Mouse (Mus musculus): ENCODE data around the gene Prss56. TPM values are rescaled to one million over a fixed set of nuclear protein-coding genes. Genes with fewer than 3 reads are reported as not detected.
A peak's percentile ranks its signal among the peaks of the same experiment; 100 is the strongest.

The Prss56 gene
- polyA plus RNA-seq, 1 experiment from 2014 or later = 0.58 TPM

DNA sequence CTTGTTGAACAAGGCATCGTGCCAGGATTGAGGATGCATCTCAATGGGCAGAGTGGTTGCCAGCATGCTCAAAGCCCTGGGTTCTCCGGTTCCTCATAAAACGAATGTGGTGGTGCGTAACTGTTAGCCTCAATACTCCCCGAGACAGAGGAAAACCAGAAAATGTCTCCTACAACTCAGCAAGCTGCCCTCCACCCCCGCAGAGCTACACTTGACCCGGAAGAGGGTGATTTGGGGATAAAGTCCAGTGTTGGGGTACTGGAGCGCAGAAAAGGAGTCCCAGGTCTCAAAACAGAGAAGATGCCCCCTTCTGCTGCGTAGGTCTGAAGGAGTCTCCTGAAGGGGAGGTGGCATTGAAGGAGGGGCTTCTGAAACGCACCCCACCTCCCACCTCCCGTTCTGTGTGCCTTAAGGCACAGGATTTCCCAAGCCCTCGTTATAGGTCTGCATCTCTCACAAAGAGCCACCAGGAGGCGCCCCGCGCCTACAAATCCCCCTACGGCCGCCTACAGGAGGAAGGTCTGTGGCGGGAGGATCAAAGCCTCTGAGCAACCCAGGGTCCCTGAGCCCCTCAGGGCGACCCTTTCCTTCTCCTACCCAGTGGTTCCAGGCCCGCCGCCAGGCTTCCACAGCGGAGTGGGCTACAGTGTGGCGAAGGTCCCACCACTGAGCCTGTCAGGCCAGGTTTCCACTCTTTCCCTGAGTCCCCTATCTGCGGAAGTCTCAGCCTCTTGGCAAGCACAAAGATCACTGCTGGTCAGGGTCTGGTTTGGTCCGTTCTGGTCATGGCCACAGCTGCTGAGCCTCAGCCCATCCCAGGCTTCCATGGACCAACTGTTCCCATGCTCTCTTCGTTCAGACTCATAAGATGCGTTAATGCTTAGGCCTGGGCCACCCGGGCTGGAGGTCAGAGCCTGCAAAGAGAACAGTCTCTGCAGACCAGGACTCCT is 8.8 kb upstream of the Prss56 start:
- no peaks in the 10 kb centered on the region for H3K9me3 ChIP-seq (replicated peaks; ENCODE audit: control insufficient read depth, low read length)
- ATAC-seq (peak; percentile 6; the same call in 1 of the 2 replicates), DNase-seq (ENCODE audit: low spot score) (peak; percentile 78)
- H3K27ac ChIP-seq (ENCODE audit: low read depth, low read length) = no peak overlapping the region
- no peaks in the 10 kb centered on the region for H3K36me3 ChIP-seq (ENCODE audit: control insufficient read depth, insufficient read depth, low read length)
- no peak overlapping the region for H3K4me3 ChIP-seq (ENCODE audit: low read depth, low read length)
- 25% methylated on average over 28 of the region's 28 CpGs for WGBS
- no peak overlapping the region for H3K9ac ChIP-seq (ENCODE audit: low read length)
- no peak overlapping the region for H3K4me2 ChIP-seq (ENCODE audit: low read length)
- H3K4me1 ChIP-seq (ENCODE audit: control insufficient read depth, insufficient read depth, low read length) = peaks cover 13% of the 10 kb centered on the region
- H3K27me3 ChIP-seq (replicated peaks; ENCODE audit: control insufficient read depth, insufficient read depth, low read length) = no peaks in the 10 kb centered on the region

DNA sequence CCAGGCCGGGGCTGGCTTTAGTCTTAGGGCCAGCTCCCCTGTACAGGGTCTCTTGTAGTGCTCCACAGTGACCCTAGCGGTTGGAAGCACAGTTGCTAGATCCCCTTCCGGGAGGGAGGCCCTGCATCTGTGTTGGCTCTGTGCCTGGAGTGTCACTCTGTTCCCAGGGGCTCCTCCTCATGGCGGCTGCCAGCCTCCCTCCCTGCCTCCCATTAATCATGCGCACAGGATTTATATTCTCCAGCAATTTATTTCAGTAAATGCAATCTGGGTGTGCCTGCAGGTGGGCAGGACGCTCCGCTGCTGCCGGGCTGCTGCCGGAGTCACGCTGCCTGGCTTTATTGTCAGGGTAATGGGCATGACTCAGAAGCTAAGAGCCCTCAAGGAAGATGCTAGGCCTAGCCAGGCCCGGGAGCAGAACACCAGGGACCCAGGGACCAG is 7.2 kb upstream of the Prss56 start:
- Histone ChIP-seq H3K27me3 (replicated peaks; ENCODE audit: control insufficient read depth, insufficient read depth, low read length) (no peaks in the 10 kb centered on the region), H3K36me3 (ENCODE audit: control insufficient read depth, insufficient read depth, low read length) (no peaks in the 10 kb centered on the region), H3K4me2 (ENCODE audit: low read length) (peak overlapping the region; percentile 18; the same call in 1 of the 2 replicates), H3K9ac (ENCODE audit: low read length) (no peak overlapping the region), H3K4me3 (ENCODE audit: low read depth, low read length) (no peak overlapping the region), H3K27ac (ENCODE audit: low read depth, low read length) (peak overlapping the region; percentile 53; the same call in 1 of the 2 replicates), H3K4me1 (ENCODE audit: control insufficient read depth, insufficient read depth, low read length) (peaks cover 4% of the 10 kb centered on the region; the same call in 1 of the 2 replicates), H3K9me3 (replicated peaks; ENCODE audit: control insufficient read depth, low read length) (no peaks in the 10 kb centered on the region)
- peak; percentile 95 for DNase-seq (ENCODE audit: low spot score)
- ATAC-seq = peak; percentile 92
- WGBS = 5% methylated on average over 11 of the region's 11 CpGs

DNA sequence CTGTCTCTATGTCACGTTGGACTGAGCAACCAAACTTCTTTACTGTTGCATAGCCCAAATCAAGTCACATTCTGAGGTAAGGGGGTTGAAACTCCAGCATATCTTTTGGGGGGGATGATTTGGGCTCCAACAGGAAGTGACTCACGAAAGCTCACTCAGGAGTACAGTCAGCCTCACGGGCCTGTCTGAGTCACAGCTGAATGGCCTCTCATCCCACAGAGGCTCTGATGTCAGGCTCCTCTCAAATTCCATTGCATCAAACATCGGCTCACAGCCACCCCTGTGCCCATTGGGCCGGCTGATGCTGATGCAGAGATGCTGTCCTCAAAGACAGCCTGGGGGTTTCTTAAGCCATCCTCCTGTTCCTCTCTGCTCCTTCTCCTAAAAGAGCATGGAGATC is 2.2 kb upstream of the Prss56 start:
- Histone ChIP-seq H3K4me2 (ENCODE audit: low read length) (no peak overlapping the region), H3K9me3 (replicated peaks; ENCODE audit: control insufficient read depth, low read length) (no peaks in the 10 kb centered on the region), H3K4me1 (ENCODE audit: control insufficient read depth, insufficient read depth, low read length) (peaks cover 5% of the 10 kb centered on the region; the same call in 1 of the 2 replicates), H3K4me3 (ENCODE audit: low read depth, low read length) (no peak overlapping the region), H3K27ac (ENCODE audit: low read depth, low read length) (no peak overlapping the region), H3K9ac (ENCODE audit: low read length) (no peak overlapping the region), H3K36me3 (ENCODE audit: control insufficient read depth, insufficient read depth, low read length) (no peaks in the 10 kb centered on the region), H3K27me3 (replicated peaks; ENCODE audit: control insufficient read depth, insufficient read depth, low read length) (peaks cover 9% of the 10 kb centered on the region)
- 58% methylated on average over 5 of the region's 5 CpGs for WGBS
- DNase-seq (ENCODE audit: low spot score) = no peak
- no peak for ATAC-seq

DNA sequence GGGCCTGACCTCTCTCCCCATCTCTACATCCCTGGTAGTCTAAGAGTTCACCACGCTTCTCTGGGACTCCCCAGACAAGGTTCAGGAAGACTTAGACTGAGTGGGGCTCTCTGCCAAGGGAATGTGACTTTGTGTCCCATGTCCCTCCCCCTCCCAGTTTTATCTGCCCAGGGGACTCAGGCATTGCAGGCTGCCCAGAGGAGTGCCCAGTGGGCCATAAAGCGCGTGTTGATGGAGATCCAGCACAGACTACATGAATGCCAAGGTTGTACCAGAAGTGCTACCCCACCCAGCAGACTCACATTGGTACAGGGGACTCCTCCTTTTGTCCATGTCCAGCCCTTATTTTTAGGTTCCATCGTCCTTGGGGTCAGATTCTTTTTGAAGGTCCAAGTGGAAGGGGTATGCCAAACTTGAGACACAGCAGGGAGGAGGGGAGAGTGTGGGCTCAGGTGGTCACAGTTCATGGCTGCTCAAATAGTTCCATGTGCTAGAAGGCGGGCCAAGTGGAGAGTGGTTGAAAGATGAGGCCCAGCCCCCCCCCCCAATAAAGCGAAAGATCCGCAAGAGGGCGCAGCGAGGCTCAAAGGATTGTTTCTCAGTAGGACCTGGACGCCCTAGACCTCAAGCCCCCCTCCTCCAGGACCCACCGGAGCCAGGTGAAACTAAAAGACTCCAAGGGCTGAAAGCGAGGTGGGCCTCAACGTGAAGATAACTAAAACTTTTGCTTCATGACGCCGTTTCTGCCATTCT is 1.1 kb downstream of the Prss56 start:
- WGBS = 34% methylated on average over 15 of the region's 15 CpGs
- no peak for ATAC-seq

DNA sequence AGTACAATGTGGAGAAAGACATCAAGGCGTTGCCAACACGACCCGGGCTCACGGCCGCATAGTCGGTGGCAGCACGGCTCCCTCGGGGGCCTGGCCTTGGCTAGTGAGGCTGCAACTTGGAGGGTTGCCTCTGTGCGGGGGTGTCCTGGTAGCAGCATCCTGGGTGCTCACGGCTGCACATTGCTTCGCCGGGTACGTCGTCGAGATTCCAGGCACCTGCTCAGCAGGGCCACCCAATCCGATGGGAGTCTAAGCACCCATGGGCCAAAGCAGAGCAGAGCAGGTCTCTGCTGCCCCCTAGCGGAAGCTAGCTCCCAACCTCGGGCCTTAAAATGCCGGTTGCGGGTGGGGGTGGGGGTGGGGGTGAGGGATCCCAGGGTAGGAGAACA is 1.6 kb downstream of the Prss56 start:
- Histone ChIP-seq H3K4me3 (ENCODE audit: low read depth, low read length) (no peak overlapping the region), H3K9ac (ENCODE audit: low read length) (no peak overlapping the region), H3K27me3 (replicated peaks; ENCODE audit: control insufficient read depth, insufficient read depth, low read length) (peaks cover 21% of the 10 kb centered on the region), H3K4me2 (ENCODE audit: low read length) (peak overlapping the region; percentile 33), H3K27ac (ENCODE audit: low read depth, low read length) (no peak overlapping the region), H3K9me3 (replicated peaks; ENCODE audit: control insufficient read depth, low read length) (no peaks in the 10 kb centered on the region), H3K4me1 (ENCODE audit: control insufficient read depth, insufficient read depth, low read length) (0 out of 2 replicates have a peak, but pooled peaks cover 2% of the 10 kb centered on the region), H3K36me3 (ENCODE audit: control insufficient read depth, insufficient read depth, low read length) (no peaks in the 10 kb centered on the region)
- DNase-seq (ENCODE audit: low spot score) = peak; percentile 81
- WGBS = 10% methylated on average over 20 of the region's 20 CpGs
- peak; percentile 62 for ATAC-seq

More for the DNA sequence above, 1.1 kb downstream of the Prss56 start:
- Histone ChIP-seq H3K4me2 (ENCODE audit: low read length) (peak overlapping the region; percentile 33), H3K36me3 (ENCODE audit: control insufficient read depth, insufficient read depth, low read length) (no peaks in the 10 kb centered on the region), H3K9me3 (replicated peaks; ENCODE audit: control insufficient read depth, low read length) (no peaks in the 10 kb centered on the region), H3K27me3 (replicated peaks; ENCODE audit: control insufficient read depth, insufficient read depth, low read length) (peaks cover 21% of the 10 kb centered on the region), H3K4me1 (ENCODE audit: control insufficient read depth, insufficient read depth, low read length) (0 out of 2 replicates have a peak, but pooled peaks cover 2% of the 10 kb centered on the region), H3K4me3 (ENCODE audit: low read depth, low read length) (no peak overlapping the region), H3K27ac (ENCODE audit: low read depth, low read length) (no peak overlapping the region), H3K9ac (ENCODE audit: low read length) (no peak overlapping the region)
- no peak for DNase-seq (ENCODE audit: low spot score)

DNA sequence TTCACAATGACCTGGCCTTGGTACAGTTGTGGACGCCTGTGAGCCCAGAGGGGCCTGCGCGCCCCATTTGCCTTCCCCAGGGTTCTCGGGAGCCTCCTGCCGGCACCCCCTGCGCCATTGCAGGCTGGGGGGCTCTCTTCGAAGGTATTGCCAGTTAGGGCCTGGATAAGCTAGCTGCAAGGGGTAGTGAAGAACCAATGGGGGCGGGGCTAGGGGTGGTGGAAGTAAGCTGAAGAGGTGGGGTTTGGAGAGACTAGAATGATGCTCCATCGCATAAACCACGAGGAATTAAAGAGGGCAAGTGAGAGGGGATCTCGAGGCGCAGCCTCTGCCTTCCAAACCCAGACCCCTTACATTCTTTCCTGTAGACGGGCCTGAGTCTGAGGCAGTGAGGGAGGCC is 2.4 kb downstream of the Prss56 start:
- H3K27ac ChIP-seq (ENCODE audit: low read depth, low read length) = no peak overlapping the region
- no peak for ATAC-seq
- H3K4me1 ChIP-seq (ENCODE audit: control insufficient read depth, insufficient read depth, low read length) = 0 out of 2 replicates have a peak, but pooled peaks cover 2% of the 10 kb centered on the region
- peaks cover 21% of the 10 kb centered on the region for H3K27me3 ChIP-seq (replicated peaks; ENCODE audit: control insufficient read depth, insufficient read depth, low read length)
- 12% methylated on average over 13 of the region's 13 CpGs for WGBS
- H3K4me2 ChIP-seq (ENCODE audit: low read length) = no peak overlapping the region
- H3K9ac ChIP-seq (ENCODE audit: low read length) = no peak overlapping the region
- no peak overlapping the region for H3K4me3 ChIP-seq (ENCODE audit: low read depth, low read length)
- H3K36me3 ChIP-seq (ENCODE audit: control insufficient read depth, insufficient read depth, low read length) = no peaks in the 10 kb centered on the region
- no peaks in the 10 kb centered on the region for H3K9me3 ChIP-seq (replicated peaks; ENCODE audit: control insufficient read depth, low read length)
- no peak for DNase-seq (ENCODE audit: low spot score)

DNA sequence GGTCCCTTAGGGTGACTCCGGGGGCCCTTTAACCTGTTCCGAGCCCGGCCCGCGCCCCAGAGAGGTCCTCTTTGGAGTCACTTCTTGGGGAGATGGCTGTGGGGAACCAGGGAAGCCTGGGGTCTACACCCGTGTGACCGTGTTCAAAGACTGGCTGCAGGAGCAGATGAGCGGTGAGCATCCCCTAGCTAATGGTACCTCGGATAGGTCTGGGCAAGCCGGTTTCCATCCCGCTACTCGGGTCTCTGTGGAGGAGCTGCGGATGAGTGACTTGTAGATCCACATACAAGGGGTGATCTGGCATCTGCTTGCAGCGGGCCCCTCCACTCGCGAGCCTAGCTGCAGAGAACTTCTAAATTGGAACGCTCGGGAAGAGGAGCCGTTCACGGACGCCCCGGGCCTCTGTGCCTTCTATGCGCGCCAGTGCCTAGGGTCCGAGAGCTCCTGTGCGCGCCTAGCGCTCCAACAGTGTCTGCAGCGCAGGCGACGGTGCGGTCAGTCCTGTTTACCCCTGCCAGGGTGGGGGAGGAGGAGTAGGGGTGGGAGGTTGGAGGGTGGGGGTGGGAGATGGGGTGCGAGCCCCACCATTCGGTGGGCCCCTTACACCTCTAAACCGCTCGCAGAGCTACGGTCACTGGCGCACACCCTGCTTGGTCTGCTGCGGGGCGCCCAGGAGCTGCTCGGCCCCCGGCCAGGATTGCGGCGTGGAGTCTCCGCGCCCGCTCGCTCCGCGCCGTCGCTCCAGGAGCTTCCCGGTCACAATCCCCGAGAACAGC is 3.3 kb downstream of the Prss56 start:
- Histone ChIP-seq H3K4me3 (ENCODE audit: low read depth, low read length) (peak overlapping the region; percentile 48), H3K27me3 (replicated peaks; ENCODE audit: control insufficient read depth, insufficient read depth, low read length) (peaks cover 21% of the 10 kb centered on the region), H3K4me1 (ENCODE audit: control insufficient read depth, insufficient read depth, low read length) (0 out of 2 replicates have a peak, but pooled peaks cover 2% of the 10 kb centered on the region), H3K4me2 (ENCODE audit: low read length) (peak overlapping the region; percentile 87), H3K9me3 (replicated peaks; ENCODE audit: control insufficient read depth, low read length) (no peaks in the 10 kb centered on the region), H3K27ac (ENCODE audit: low read depth, low read length) (no peak overlapping the region), H3K36me3 (ENCODE audit: control insufficient read depth, insufficient read depth, low read length) (no peaks in the 10 kb centered on the region), H3K9ac (ENCODE audit: low read length) (peak overlapping the region; percentile 63)
- ATAC-seq (peak; percentile 65), DNase-seq (ENCODE audit: low spot score) (peak; percentile 37)
- 1% methylated on average over 53 of the region's 54 CpGs for WGBS

DNA sequence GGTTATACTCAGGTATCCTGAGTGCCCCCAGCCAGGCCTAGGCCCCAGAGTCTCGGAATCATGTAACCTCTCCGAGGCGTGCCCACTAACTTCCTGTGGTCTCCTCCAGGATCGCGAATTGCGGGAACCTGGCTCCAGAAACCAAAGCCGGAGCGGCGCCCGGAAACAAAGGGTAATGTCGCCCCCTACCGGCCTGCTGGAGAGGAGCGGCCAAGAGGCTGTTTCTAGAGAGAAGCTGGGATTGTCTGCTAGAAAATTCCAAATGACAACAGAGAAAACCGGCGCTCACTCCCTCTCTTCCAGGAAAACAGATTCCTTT is 3.9 kb downstream of the Prss56 start:
- under 1% methylated on average over 15 of the region's 15 CpGs for WGBS
- ATAC-seq = peak; percentile 65

More for the DNA sequence above, 3.9 kb downstream of the Prss56 start:
- Histone ChIP-seq H3K9ac (ENCODE audit: low read length) (peak overlapping the region; percentile 63), H3K4me3 (ENCODE audit: low read depth, low read length) (peak overlapping the region; percentile 48), H3K4me1 (ENCODE audit: control insufficient read depth, insufficient read depth, low read length) (0 out of 2 replicates have a peak, but pooled peaks cover 2% of the 10 kb centered on the region), H3K27ac (ENCODE audit: low read depth, low read length) (no peak overlapping the region), H3K4me2 (ENCODE audit: low read length) (peak overlapping the region; percentile 87), H3K27me3 (replicated peaks; ENCODE audit: control insufficient read depth, insufficient read depth, low read length) (peaks cover 21% of the 10 kb centered on the region), H3K36me3 (ENCODE audit: control insufficient read depth, insufficient read depth, low read length) (no peaks in the 10 kb centered on the region), H3K9me3 (replicated peaks; ENCODE audit: control insufficient read depth, low read length) (no peaks in the 10 kb centered on the region)
- DNase-seq (ENCODE audit: low spot score) = peak; percentile 88
